Mouse (Mus musculus) inflammation-experienced regulatory T-cells, adult 6 months (primary cell): ENCODE results near the gene Olfr295. TPM values are rescaled to one million over a fixed set of nuclear protein-coding genes. Genes with fewer than 3 reads are reported as not detected.

Source experiments
- ATAC-seq: one replicate; pipeline ENCODE4 v1.8.0; 2017
- polyA plus RNA-seq, 3 experiments: library from polyadenylated mRNA; unstranded; fragments of 100-300 nt; shearing (Covaris generic); gene quantifications; one replicate each; pipeline ENCODE4 v1.2.1; 2017

The Olfr295 gene
- not detected for polyA plus RNA-seq

DNA sequence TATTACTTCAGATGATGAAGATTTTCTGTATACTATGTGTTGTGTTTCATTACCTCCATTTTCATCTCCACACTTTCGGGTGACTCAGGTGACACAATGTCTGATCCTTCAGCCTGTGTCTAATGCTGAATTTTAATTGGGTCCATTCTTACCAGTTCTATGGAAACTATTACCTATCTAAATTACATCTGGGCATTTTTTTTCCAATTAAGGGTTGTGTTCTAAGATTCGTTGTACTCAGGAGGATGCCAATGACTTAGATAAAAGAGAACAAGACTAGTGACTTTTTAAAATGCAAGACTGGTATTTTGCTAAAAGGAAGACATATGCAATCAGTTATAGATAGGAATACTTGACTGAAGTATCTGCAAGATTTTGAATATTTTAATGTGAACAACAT lies at the start of gene Olfr295:
Gene Olfr295 (plus strand): TSS at position 301 of the 400 bp plus-strand sequence.
- ATAC-seq: no peak

DNA sequence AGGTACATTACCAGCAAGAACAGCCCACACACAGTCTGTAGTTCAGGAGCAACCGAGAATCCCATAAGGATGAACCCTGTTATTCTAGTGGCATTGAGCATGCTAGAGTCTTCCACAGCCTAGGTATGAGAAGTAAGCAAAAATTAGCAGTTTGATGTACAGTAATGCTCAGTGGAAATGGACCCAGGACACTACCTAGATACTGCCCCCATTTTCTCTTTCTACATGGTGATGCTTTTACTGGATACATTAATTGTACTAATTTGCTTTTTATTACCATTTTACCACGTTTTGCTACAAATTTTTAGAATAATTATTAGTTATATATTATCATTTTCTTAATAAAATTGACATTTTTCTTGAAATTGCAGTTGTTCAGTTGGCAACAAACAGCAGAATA lies 32.9 kb downstream of the Olfr295 start, which contains the start of gene Olfr294:
Gene Olfr294 (minus strand): TSS at position 101 of the 400 bp plus-strand sequence.
- no peak for ATAC-seq

Other genes with a start within 250 kb of the Olfr295 start
- under 1 TPM in 1 of 3 experiments, not detected in 2; 0.07 TPM for gene Olfr307, start 246.3 kb upstream of the Olfr295 start, polyA plus RNA-seq
- gene Olfr305, start 216.9 kb upstream of the Olfr295 start, polyA plus RNA-seq: not detected
- not detected for gene Olfr304, start 197.2 kb upstream of the Olfr295 start, polyA plus RNA-seq
- not detected for gene Olfr303, start 186.1 kb upstream of the Olfr295 start, polyA plus RNA-seq
- not detected for gene Olfr301, start 180.0 kb upstream of the Olfr295 start, polyA plus RNA-seq
- gene Olfr299, start 123.9 kb upstream of the Olfr295 start, polyA plus RNA-seq: not detected
- gene Olfr298, start 91.4 kb upstream of the Olfr295 start, polyA plus RNA-seq: not detected
- not detected for gene Olfr297, start 63.9 kb upstream of the Olfr295 start, polyA plus RNA-seq
- not detected for gene Olfr294, start 32.8 kb downstream of the Olfr295 start, polyA plus RNA-seq
- not detected for gene Olfr293, start 65.2 kb downstream of the Olfr295 start, polyA plus RNA-seq
- gene Olfr292, start 104.5 kb downstream of the Olfr295 start, polyA plus RNA-seq: not detected
- not detected for gene Folh1, start 192.1 kb downstream of the Olfr295 start, polyA plus RNA-seq
- gene Vmn2r77, start 211.2 kb downstream of the Olfr295 start, polyA plus RNA-seq: not detected